Mouse (Mus musculus) kidney, adult 2 months (tissue): ENCODE results near the gene Rpl26. TPM values are rescaled to one million over a fixed set of nuclear protein-coding genes. Genes with fewer than 3 reads are reported as not detected.

Experiments
- DNase-seq: peaks from one replicate; pipeline ENCODE4 v3.0.0; 2021
- H3K27ac ChIP-seq: fragments of 200-500 bp; 2 replicates; pipeline ENCODE4 v1.5.1; 2012; ENCODE audit warnings: low read depth, low read length, control low read depth, inconsistent platforms; ENCODE audit not compliant: insufficient read depth
- H3K27me3 ChIP-seq: fragments of 200-500 bp; replicated peaks from 2 replicates; pipeline ENCODE4 v1.6.1; 2012; ENCODE audit warnings: mild to moderate bottlenecking, moderate library complexity, low read length, inconsistent platforms; ENCODE audit not compliant: control insufficient read depth, insufficient read depth
- H3K36me3 ChIP-seq: fragments of 200-500 bp; 2 replicates; pipeline ENCODE4 v1.6.1; 2012; ENCODE audit warnings: mild to moderate bottlenecking, moderate library complexity, low read length, inconsistent platforms; ENCODE audit not compliant: control insufficient read depth, insufficient read depth
- H3K4me1 ChIP-seq: fragments of 200-500 bp; 2 replicates; pipeline ENCODE4 v1.6.1; 2011; ENCODE audit warnings: low read length; ENCODE audit not compliant: control insufficient read depth, insufficient read depth
- H3K4me3 ChIP-seq: fragments of 200-500 bp; 2 replicates; pipeline ENCODE4 v1.5.1; 2011; ENCODE audit warnings: mild to moderate bottlenecking, low read depth, low read length, control low read depth; ENCODE audit not compliant: insufficient read depth
- CTCF ChIP-seq: fragments of 200-500 bp; conservative IDR thresholded peaks from 2 replicates; pipeline ENCODE4 v1.5.1; 2011; ENCODE audit warnings: low read depth, mild to moderate bottlenecking, control low read depth, low read length, moderate library complexity, mixed read lengths; ENCODE audit not compliant: insufficient read depth, insufficient read length
- POLR2A ChIP-seq: fragments of 200-500 bp; IDR thresholded peaks from one replicate; pipeline ENCODE4 v1.6.1; 2011; ENCODE audit warnings: low read depth, low read length, control low read depth
- WGBS: fragments of 180-500 bp; shearing (Covaris S2); methylation state at CpG from one replicate; pipeline ENCODE4 v1.1.7; 2018; 5-methylcytosine and 5-hydroxymethylcytosine counted together
- polyA plus RNA-seq: library from polyadenylated mRNA; depleted of rRNA; stranded (reverse); fragments of >200 nt; gene quantifications from 2 replicates; pipeline ENCODE4 v1.2.3, GENCODE M21; 2012

The Rpl26 gene
- polyA plus RNA-seq, 1 experiment, result 1,128 TPM

- WGBS, result 71% methylated on average over 3 of the region's 3 CpGs
- H3K4me3 ChIP-seq, result no peak overlapping the region
- peak; percentile 76 for DNase-seq
- H3K27ac ChIP-seq, result peak overlapping the region; percentile 67; the same call in 1 of the 2 replicates
- no peaks in the 10 kb centered on the region for H3K27me3 ChIP-seq
- H3K36me3 ChIP-seq, result no peaks in the 10 kb centered on the region
- TF ChIP-seq CTCF (no peak), POLR2A (no peak)
- peaks cover 18% of the 10 kb centered on the region for H3K4me1 ChIP-seq
These were observed 44.1 kb upstream of the Rpl26 start for GRCm38 (mm10) chr11:68857329-68857728.

DNA sequence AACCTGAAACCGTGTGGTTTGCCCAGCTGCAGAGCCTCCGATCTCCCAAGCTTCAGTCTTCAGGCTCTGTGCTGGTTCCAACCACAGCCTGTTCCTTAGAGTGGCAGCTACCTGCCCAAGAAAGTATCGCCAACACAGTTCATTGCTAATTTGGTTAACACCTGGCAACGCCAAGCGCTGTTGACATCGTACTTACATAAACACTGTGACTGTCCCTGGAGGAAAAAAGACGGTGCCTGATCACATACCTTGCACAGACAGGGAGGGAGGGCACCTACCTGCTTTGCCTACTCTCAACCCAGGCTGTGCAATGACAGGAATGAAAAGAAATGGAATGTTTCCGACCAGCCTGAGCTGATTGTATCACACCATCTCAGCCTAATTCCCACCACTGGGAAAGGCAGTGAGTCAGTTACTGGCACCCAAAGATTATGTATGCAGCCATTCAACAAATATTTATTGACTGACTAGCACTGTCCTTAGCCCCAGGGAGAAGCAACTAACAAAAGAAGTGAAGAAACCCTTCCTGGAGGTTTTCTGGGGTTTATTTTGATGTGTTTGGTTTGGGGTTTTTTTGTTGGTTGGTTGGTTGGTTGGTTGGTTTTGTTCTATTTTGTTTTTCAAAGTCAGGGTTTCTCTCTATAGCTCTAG lies 41.3 kb upstream of the Rpl26 start:
- Histone ChIP-seq H3K4me3 (no peak overlapping the region), H3K4me1 (peaks cover 12% of the 10 kb centered on the region; the same call in 1 of the 2 replicates), H3K36me3 (no peaks in the 10 kb centered on the region), H3K27me3 (no peaks in the 10 kb centered on the region), H3K27ac (no peak overlapping the region)
- no peak for DNase-seq
- WGBS, result 69% methylated on average over 8 of the region's 8 CpGs
- no peak for TF ChIP-seq POLR2A
- TF ChIP-seq CTCF, result no peak

- Histone ChIP-seq H3K4me3 (no peak overlapping the region), H3K27ac (no peak overlapping the region), H3K4me1 (peaks cover 21% of the 10 kb centered on the region), H3K36me3 (no peaks in the 10 kb centered on the region), H3K27me3 (no peaks in the 10 kb centered on the region)
- WGBS, result 60% methylated on average over 2 of the region's 2 CpGs
- DNase-seq, result peak; percentile 57
- TF ChIP-seq CTCF (no peak), POLR2A (no peak)
These were observed 39.1 kb upstream of the Rpl26 start for GRCm38 (mm10) chr11:68862260-68862659.

- H3K27me3 ChIP-seq, result no peaks in the 10 kb centered on the region
- DNase-seq, result peak; percentile 29
- no peak overlapping the region for H3K4me3 ChIP-seq
- H3K4me1 ChIP-seq, result peaks cover 23% of the 10 kb centered on the region
- peak overlapping the region; percentile 68 for H3K27ac ChIP-seq
- no peak for TF ChIP-seq POLR2A
- TF ChIP-seq CTCF, result no peak
- WGBS, result 76% methylated on average over 4 of the region's 4 CpGs
- no peaks in the 10 kb centered on the region for H3K36me3 ChIP-seq
These were observed 37.7 kb upstream of the Rpl26 start for GRCm38 (mm10) chr11:68863631-68864091.

GRCm38 (mm10) chr11:68864544-68865189 lies 36.7 kb upstream of the Rpl26 start:
- Histone ChIP-seq H3K4me1 (peaks cover 23% of the 10 kb centered on the region), H3K27ac (peak overlapping the region; percentile 68), H3K36me3 (no peaks in the 10 kb centered on the region), H3K27me3 (no peaks in the 10 kb centered on the region), H3K4me3 (no peak overlapping the region)
- TF ChIP-seq POLR2A, result no peak
- TF ChIP-seq CTCF, result no peak
- 15% methylated on average over 9 of the region's 9 CpGs for WGBS
- DNase-seq, result peak; percentile 99

GRCm38 (mm10) chr11:68871277-68871676 lies 30.1 kb upstream of the Rpl26 start:
- H3K4me3 ChIP-seq, result no peak overlapping the region
- TF ChIP-seq CTCF, result no peak
- no peak for TF ChIP-seq POLR2A
- no peaks in the 10 kb centered on the region for H3K27me3 ChIP-seq
- no peak for DNase-seq
- 84% methylated on average over 9 of the region's 9 CpGs for WGBS
- no peak overlapping the region for H3K27ac ChIP-seq
- 0 out of 2 replicates have a peak, but pooled peaks cover 3% of the 10 kb centered on the region for H3K4me1 ChIP-seq
- no peaks in the 10 kb centered on the region for H3K36me3 ChIP-seq

GRCm38 (mm10) chr11:68871748-68872147 lies 29.6 kb upstream of the Rpl26 start, which contains the start of gene Ndel1:
Ndel1 (minus strand) TSS chr11:68871858.
- Histone ChIP-seq H3K36me3 (no peaks in the 10 kb centered on the region), H3K27me3 (no peaks in the 10 kb centered on the region), H3K27ac (peak within 1 kb of the TSS; percentile 37), H3K4me1 (0 out of 2 replicates have a peak, but pooled peaks cover 3% of the 10 kb centered on the region), H3K4me3 (no peak within 1 kb of the TSS)
- TF ChIP-seq CTCF, result no peak
- no peak for TF ChIP-seq POLR2A
- WGBS, result 29% methylated on average over 6 of the region's 6 CpGs
- peak; percentile 86 for DNase-seq
